24 mouse cellular contexts compared by ENCODE assay signal in genomic region chr11:108071230-108071629, GRCm38 (mm10).
"Had no signal": no experiment of that assay in that cellular context is flagged by ENCODE, and none has a peak within 500 bp of the region (broad histone marks: within the 10 kb centered on the region; RNA-seq: fewer than 3 reads in every experiment).

No protein-coding gene starts in this region.

- H3K9me3 ChIP-seq: heart, embryonic 13.5 days; heart, embryonic 15.5 days; hindbrain, embryonic 13.5 days; hindbrain, embryonic 15.5 days; kidney, embryonic 15.5 days; limb, embryonic 13.5 days; limb, embryonic 15.5 days; liver, embryonic 12.5 days had no signal

- H3K36me3 ChIP-seq: heart, embryonic 13.5 days; heart, embryonic 15.5 days; hindbrain, embryonic 13.5 days; hindbrain, embryonic 15.5 days; kidney, embryonic 15.5 days; limb, embryonic 13.5 days; limb, embryonic 15.5 days; liver, embryonic 12.5 days had no signal

- H3K27ac ChIP-seq: heart, adult 2 months; heart, embryonic 13.5 days; heart, embryonic 15.5 days; hindbrain, embryonic 13.5 days; hindbrain, embryonic 15.5 days; hindbrain, postnatal 0 days; kidney, embryonic 15.5 days; kidney, postnatal 0 days; limb, embryonic 13.5 days; limb, embryonic 15.5 days; liver, embryonic 12.5 days; liver, embryonic 14.5 days had no signal

- DNase-seq: gastrocnemius, postnatal 14 days; gastrocnemius, postnatal 36 days; heart, adult 2 months; heart, postnatal 14 days; heart, postnatal 36 days; kidney, adult 11 months; kidney, adult 2 months; kidney, adult 9 months; kidney, postnatal 14 days; kidney, postnatal 36 days; layer of hippocampus, adult 9-11 months; layer of hippocampus, postnatal 36 days; left cerebral cortex, postnatal 4 days had no signal

- H3K4me3 ChIP-seq: heart, adult 2 months; heart, embryonic 13.5 days; heart, embryonic 15.5 days; hindbrain, embryonic 13.5 days; hindbrain, embryonic 15.5 days; kidney, embryonic 15.5 days; limb, embryonic 13.5 days; limb, embryonic 15.5 days; liver, embryonic 12.5 days had no signal

- H3K27me3 ChIP-seq: heart, embryonic 13.5 days; heart, embryonic 15.5 days; hindbrain, embryonic 13.5 days; hindbrain, embryonic 15.5 days; kidney, embryonic 15.5 days; limb, embryonic 13.5 days; limb, embryonic 15.5 days; liver, embryonic 12.5 days had no signal

- H3K4me1 ChIP-seq: hindbrain, embryonic 13.5 days; hindbrain, embryonic 15.5 days; limb, embryonic 13.5 days; limb, embryonic 15.5 days; liver, embryonic 12.5 days had no signal

- H3K9ac ChIP-seq: heart, embryonic 13.5 days; heart, embryonic 15.5 days; hindbrain, embryonic 13.5 days; hindbrain, embryonic 15.5 days; kidney, embryonic 15.5 days; limb, embryonic 13.5 days; limb, embryonic 15.5 days; liver, embryonic 12.5 days; liver, embryonic 14.5 days had no signal
